Mouse (Mus musculus): ENCODE measurements at regions not wholly inside any gene's neighbourhood (a gene's known extent, or its start where the extent isn't known, plus 50 kb on each side); places are given as distances from the start of the nearest gene placed in this dataset.

- DNase-seq (ENCODE audit: extremely low spot score in 1 of 2, low spot score in 2 of 2): no peak
- intact Hi-C loops (cut with DNase I): no loop called here
Measured at GRCm38 (mm10) chr1:186572651-186573050, 133.1 kb downstream of the Tgfb2 start.

GRCm38 (mm10) chr1:186572092-186572491 lies 133.7 kb downstream of the Tgfb2 start:
- no peak for DNase-seq (ENCODE audit: extremely low spot score in 1 of 2, low spot score in 2 of 2)
- intact Hi-C loops (cut with DNase I): no loop called here

- intact Hi-C loops (cut with DNase I): no loop called here
Measured at GRCm38 (mm10) chr1:186568496-186568895, 137.3 kb downstream of the Tgfb2 start.

GRCm38 (mm10) chr1:186568076-186568475 lies 137.7 kb downstream of the Tgfb2 start:
- intact Hi-C loops (cut with DNase I): no loop called here
- no peak for DNase-seq (ENCODE audit: extremely low spot score in 1 of 2, low spot score in 2 of 2)

More at GRCm38 (mm10) chr1:186568496-186568895, 137.3 kb downstream of the Tgfb2 start:
- DNase-seq (ENCODE audit: extremely low spot score in 1 of 2, low spot score in 2 of 2): no peak

- DNase-seq (ENCODE audit: extremely low spot score in 1 of 2, low spot score in 2 of 2): no peak
Measured at GRCm38 (mm10) chr1:186567136-186567826, 138.5 kb downstream of the Tgfb2 start.

GRCm38 (mm10) chr1:186562027-186562426 lies 143.8 kb downstream of the Tgfb2 start:
- DNase-seq (ENCODE audit: extremely low spot score in 1 of 2, low spot score in 2 of 2): no peak
- intact Hi-C loops (cut with DNase I): no loop called here

More at GRCm38 (mm10) chr1:186567136-186567826, 138.5 kb downstream of the Tgfb2 start:
- intact Hi-C loops (cut with DNase I): no loop called here

GRCm38 (mm10) chr1:186555441-186555975 lies 150.3 kb downstream of the Tgfb2 start:
- intact Hi-C loops (cut with DNase I): no loop called here
- DNase-seq (ENCODE audit: extremely low spot score in 1 of 2, low spot score in 2 of 2): no peak

GRCm38 (mm10) chr1:186554520-186555010 lies 151.2 kb downstream of the Tgfb2 start:
- no peak for DNase-seq (ENCODE audit: extremely low spot score in 1 of 2, low spot score in 2 of 2)
- intact Hi-C loops (cut with DNase I): no loop called here

- intact Hi-C loops (cut with DNase I): no loop called here
- DNase-seq (ENCODE audit: extremely low spot score in 1 of 2, low spot score in 2 of 2): no peak
Measured at GRCm38 (mm10) chr1:186552689-186553088, 153.1 kb downstream of the Tgfb2 start.

GRCm38 (mm10) chr1:186550265-186550885 lies 155.4 kb downstream of the Tgfb2 start:
- intact Hi-C loops (cut with DNase I): no loop called here
- peak; percentile 3 to 25 for DNase-seq (ENCODE audit: extremely low spot score in 1 of 2, low spot score in 2 of 2)

- intact Hi-C loops (cut with DNase I): no loop called here
Measured at GRCm38 (mm10) chr1:186549207-186549606, 156.6 kb downstream of the Tgfb2 start.

GRCm38 (mm10) chr1:186546386-186547185 lies 159.2 kb downstream of the Tgfb2 start:
- DNase-seq (ENCODE audit: extremely low spot score in 1 of 2, low spot score in 2 of 2): no peak
- intact Hi-C loops (cut with DNase I): no loop called here

More at GRCm38 (mm10) chr1:186549207-186549606, 156.6 kb downstream of the Tgfb2 start:
- DNase-seq (ENCODE audit: extremely low spot score in 1 of 2, low spot score in 2 of 2): no peak

- intact Hi-C loops (cut with DNase I): no loop called here
- no peak for DNase-seq (ENCODE audit: extremely low spot score in 1 of 2, low spot score in 2 of 2)
Measured at GRCm38 (mm10) chr1:186540070-186540469, 165.7 kb downstream of the Tgfb2 start.

- peak in 1 of 2 experiments; percentile 4 for DNase-seq (ENCODE audit: extremely low spot score in 1 of 2, low spot score in 2 of 2)
- intact Hi-C loops (cut with DNase I): no loop called here
Measured at GRCm38 (mm10) chr1:186538233-186538632, 167.6 kb downstream of the Tgfb2 start.

- no peak for DNase-seq (ENCODE audit: extremely low spot score in 1 of 2, low spot score in 2 of 2)
- intact Hi-C loops (cut with DNase I): no loop called here
Measured at GRCm38 (mm10) chr1:186515976-186516375, 189.8 kb downstream of the Tgfb2 start.

- DNase-seq (ENCODE audit: extremely low spot score in 1 of 2, low spot score in 2 of 2): no peak
- intact Hi-C loops (cut with DNase I): no loop called here
Measured at GRCm38 (mm10) chr1:186515071-186515470, 190.7 kb downstream of the Tgfb2 start.

GRCm38 (mm10) chr1:186513861-186514260 lies 191.9 kb downstream of the Tgfb2 start:
- no peak for DNase-seq (ENCODE audit: extremely low spot score in 1 of 2, low spot score in 2 of 2)
- intact Hi-C loops (cut with DNase I): no loop called here

GRCm38 (mm10) chr1:186510531-186510930 lies 195.3 kb downstream of the Tgfb2 start:
- no peak for DNase-seq (ENCODE audit: extremely low spot score in 1 of 2, low spot score in 2 of 2)
- intact Hi-C loops (cut with DNase I): no loop called here

GRCm38 (mm10) chr1:186508358-186508757 lies 197.4 kb downstream of the Tgfb2 start:
- no peak for DNase-seq (ENCODE audit: extremely low spot score in 1 of 2, low spot score in 2 of 2)
- intact Hi-C loops (cut with DNase I): no loop called here
